40 mouse cellular contexts compared by ENCODE assay signal in the genomic region with DNA sequence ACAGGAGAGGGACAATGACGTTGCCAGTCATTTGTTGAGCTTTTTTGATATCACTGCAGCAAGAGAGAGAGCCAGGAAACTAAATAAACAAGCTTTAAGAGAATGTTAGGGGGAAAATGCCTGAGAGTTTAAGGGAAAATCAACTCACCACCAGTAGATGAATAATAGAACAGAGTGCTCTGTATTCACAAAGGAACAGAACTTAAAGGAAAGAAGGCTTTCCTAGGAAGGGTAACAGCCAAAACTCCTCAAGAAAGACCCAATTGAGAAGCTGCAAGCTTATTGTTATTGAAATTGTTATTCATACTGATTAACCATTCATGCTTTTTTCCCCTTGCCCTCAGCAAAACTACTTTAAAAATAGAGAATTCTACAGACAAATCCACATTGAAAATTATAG. TPM values are rescaled to one million over a fixed set of nuclear protein-coding genes. Genes with fewer than 3 reads are reported as not detected.
"Had no signal": no experiment of that assay in that cellular context is flagged by ENCODE, and none has a peak within 500 bp of the region (broad histone marks: within the 10 kb centered on the region; RNA-seq: fewer than 3 reads in every experiment).

No protein-coding gene starts in this region.

- H3K27ac ChIP-seq: gastrocnemius, adult 2 months; heart, embryonic 10.5 days; hindbrain, embryonic 10.5 days; hindbrain, embryonic 12.5 days; hindbrain, embryonic 14.5 days; intestine, embryonic 15.5 days; layer of hippocampus, adult 2 months; left cerebral cortex, adult 2 months; limb, embryonic 10.5 days; limb, embryonic 12.5 days; liver, embryonic 13.5 days; liver, embryonic 15.5 days had no signal

- ATAC-seq: hindbrain, embryonic 16.5 days; inflammation-experienced regulatory T-cells, adult 6 months; intestine, embryonic 15.5 days; intestine, postnatal 0 days had no signal

- H3K4me3 ChIP-seq: gastrocnemius, adult 2 months; heart, embryonic 10.5 days; heart, embryonic 12.5 days; hindbrain, embryonic 10.5 days; hindbrain, embryonic 12.5 days; intestine, embryonic 15.5 days; layer of hippocampus, adult 2 months; left cerebral cortex, adult 2 months; limb, embryonic 10.5 days; limb, embryonic 12.5 days; liver, embryonic 13.5 days; liver, embryonic 15.5 days had no signal

- H3K4me2 ChIP-seq: heart, embryonic 12.5 days; hindbrain, embryonic 12.5 days; hindbrain, embryonic 14.5 days; intestine, embryonic 15.5 days; limb, embryonic 12.5 days; liver, embryonic 11.5 days; liver, embryonic 13.5 days; liver, embryonic 15.5 days had no signal

- H3K4me1 ChIP-seq: heart, embryonic 10.5 days; heart, embryonic 12.5 days; hindbrain, embryonic 10.5 days; intestine, embryonic 15.5 days; limb, embryonic 10.5 days; limb, embryonic 12.5 days; liver, embryonic 13.5 days; liver, embryonic 15.5 days had no signal

- H3K9ac ChIP-seq: heart, embryonic 12.5 days; hindbrain, embryonic 12.5 days; hindbrain, embryonic 14.5 days; intestine, embryonic 15.5 days; limb, embryonic 12.5 days; liver, embryonic 13.5 days; liver, embryonic 15.5 days had no signal

- H3K27me3 ChIP-seq: heart, embryonic 12.5 days; hindbrain, embryonic 12.5 days; intestine, embryonic 15.5 days; limb, embryonic 12.5 days; liver, embryonic 13.5 days; liver, embryonic 15.5 days had no signal

- DNase-seq: gastrocnemius, adult 2 months; gastrocnemius, postnatal 10 days; gastrocnemius, postnatal 25 days; heart, adult 18-20 months; heart, postnatal 10 days; heart, postnatal 4 days; kidney, adult 18-20 months; kidney, adult 8-10 months; kidney, postnatal 10 days; kidney, postnatal 25 days; kidney, postnatal 4 days; liver; liver, embryonic 13.5 days had no signal

- H3K36me3 ChIP-seq: heart, embryonic 10.5 days; heart, embryonic 12.5 days; hindbrain, embryonic 10.5 days; hindbrain, embryonic 12.5 days; intestine, embryonic 15.5 days; limb, embryonic 10.5 days; limb, embryonic 12.5 days; liver, embryonic 13.5 days; liver, embryonic 15.5 days had no signal

- H3K9me3 ChIP-seq: heart, embryonic 10.5 days; heart, embryonic 12.5 days; hindbrain, embryonic 10.5 days; hindbrain, embryonic 12.5 days; intestine, embryonic 15.5 days; limb, embryonic 10.5 days; limb, embryonic 12.5 days; liver, embryonic 13.5 days; liver, embryonic 15.5 days had no signal

RNA-seq across cellular contexts. Expression of gene Tmprss15, which starts 18.6 kb away (rescaled TPM):
- total RNA-seq: gastrocnemius, adult 2 months; gastrocnemius, postnatal 10 days; gastrocnemius, postnatal 25 days; gastrocnemius, postnatal 4 days; granulocyte monocyte progenitor cell, adult 5-6 weeks; heart, adult 18-20 months; heart, adult 8-10 months; heart, postnatal 10 days; heart, postnatal 25 days; heart, postnatal 4 days; layer of hippocampus, adult 2 months; layer of hippocampus, postnatal 10 days; layer of hippocampus, postnatal 25 days; left cerebral cortex, adult 2 months; left cerebral cortex, postnatal 36 days had no signal
- polyA plus RNA-seq: heart, embryonic 10.5 days; heart, embryonic 12.5 days; heart, embryonic 14.5 days; heart, embryonic 16.5 days; hindbrain, embryonic 10.5 days; hindbrain, embryonic 12.5 days; hindbrain, embryonic 16.5 days; inflammation-experienced regulatory T-cells, adult 6 months; intestine, embryonic 15.5 days; kidney, embryonic 14.5 days; kidney, embryonic 16.5 days; limb, embryonic 10.5 days; limb, embryonic 12.5 days; limb, embryonic 14.5 days; liver, embryonic 11.5 days; liver, embryonic 13.5 days; liver, embryonic 15.5 days had no signal
